Mouse (Mus musculus) v-Abl transformed pro-B cells (cell line): ENCODE data around the gene Arhgap22.

ENCODE experiments used
- in situ Hi-C, 2 experiments: fragments of 400-800 bp; cut with MboI; formaldehyde crosslinking; loops; one replicate each; pipeline ENCODE4 v1.15.1; 2025; ENCODE audit not compliant: unreplicated experiment in 2 of 2

Gene Arhgap22

DNA sequence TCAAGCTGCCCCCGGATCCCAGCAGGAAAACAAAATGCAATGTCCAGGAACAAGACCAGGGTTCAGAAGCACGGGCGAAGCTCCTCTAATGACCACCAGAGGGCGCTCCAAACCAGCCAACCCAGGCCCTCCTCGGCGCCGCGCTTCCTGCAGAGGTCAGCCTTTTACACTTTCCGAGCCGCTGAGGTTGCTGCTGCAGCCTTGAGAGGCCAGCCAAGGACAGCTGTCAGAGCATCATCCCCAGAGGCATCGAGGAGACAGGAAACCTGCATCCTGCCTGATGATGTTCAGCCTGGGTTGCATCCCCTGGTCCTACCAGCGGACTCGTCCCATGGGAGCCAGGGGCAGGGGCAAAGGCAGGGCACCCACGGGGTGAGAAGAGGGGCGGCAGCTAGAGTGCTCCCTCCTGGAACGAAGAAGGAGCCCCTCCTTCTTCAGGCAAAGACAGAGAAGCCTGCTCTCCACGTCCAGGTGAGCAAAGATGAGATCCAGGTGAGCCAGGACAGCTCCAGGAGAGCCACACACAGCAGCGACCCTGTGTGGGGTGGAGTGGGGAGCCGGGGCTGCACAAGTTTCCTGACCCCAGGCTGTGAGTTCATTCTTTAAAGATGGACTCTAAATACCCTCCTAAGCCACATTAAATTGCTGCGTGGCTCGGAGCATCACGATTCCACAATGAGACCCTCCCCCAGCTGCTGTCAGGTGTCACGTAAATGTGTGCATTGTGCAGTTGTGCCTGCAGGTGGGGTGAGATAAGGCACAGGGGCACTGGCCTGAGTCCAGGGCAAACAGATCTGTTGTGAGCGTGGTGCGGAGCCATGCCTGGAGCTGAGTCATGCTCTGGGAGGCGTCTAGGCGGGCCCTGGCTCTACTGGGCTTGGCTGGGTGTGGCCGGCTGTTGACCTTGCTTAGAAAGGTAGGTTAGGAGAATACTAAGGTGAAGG lies at the start of gene Arhgap22:
Gene Arhgap22, plus strand, starts transcription at position 204 of the 944 bp plus-strand sequence.
- in situ Hi-C loops = loop anchor here (5.0 to 25.0 kb wide), 4 partner anchors 88 to 452 kb away; no protein-coding TSS in a partner anchor

DNA sequence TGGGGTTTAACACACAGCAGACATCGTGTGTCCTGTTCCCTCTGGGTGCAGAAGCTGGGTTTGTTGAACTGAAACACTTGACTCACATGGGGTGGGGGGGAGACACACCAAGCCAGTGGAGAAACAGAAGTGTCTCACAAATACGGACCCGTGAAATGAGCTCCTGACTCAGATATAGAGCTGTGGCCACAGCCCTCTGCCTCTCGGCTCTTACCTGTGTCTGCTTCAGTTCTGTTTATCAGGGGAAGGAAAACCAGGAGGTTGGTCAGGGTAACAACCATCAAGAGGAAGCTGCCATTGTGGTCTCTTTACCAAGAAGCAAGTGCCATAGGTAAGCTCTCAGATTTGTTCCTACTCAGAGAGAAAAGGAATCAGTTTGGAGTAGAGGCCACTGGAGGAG lies 45.1 kb upstream of the Arhgap22 start:
- in situ Hi-C loops = loop anchor here in 1 of 2 experiments (10.0 kb wide), 1 partner anchor 1754 kb away; no protein-coding TSS in a partner anchor

DNA sequence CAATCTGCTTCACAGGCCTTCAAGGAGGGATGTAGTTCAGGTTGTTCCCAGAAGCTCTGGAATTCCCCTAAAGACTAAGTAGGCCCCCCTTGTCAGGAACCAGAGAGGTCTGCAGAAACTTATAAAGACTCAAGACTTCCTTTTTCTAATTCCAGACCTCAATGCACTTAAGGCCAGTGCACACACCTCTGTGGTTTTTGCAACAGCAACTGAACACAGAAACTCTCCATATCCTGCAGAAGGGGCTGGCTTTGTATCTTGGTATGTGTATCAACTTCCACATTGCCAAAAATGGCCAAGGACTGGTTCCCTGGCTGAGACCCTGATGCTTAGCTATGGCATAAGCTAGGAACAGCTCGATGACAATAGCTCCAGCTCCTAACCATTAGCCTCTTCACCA lies 41.9 kb upstream of the Arhgap22 start:
- in situ Hi-C loops = no loop called here

DNA sequence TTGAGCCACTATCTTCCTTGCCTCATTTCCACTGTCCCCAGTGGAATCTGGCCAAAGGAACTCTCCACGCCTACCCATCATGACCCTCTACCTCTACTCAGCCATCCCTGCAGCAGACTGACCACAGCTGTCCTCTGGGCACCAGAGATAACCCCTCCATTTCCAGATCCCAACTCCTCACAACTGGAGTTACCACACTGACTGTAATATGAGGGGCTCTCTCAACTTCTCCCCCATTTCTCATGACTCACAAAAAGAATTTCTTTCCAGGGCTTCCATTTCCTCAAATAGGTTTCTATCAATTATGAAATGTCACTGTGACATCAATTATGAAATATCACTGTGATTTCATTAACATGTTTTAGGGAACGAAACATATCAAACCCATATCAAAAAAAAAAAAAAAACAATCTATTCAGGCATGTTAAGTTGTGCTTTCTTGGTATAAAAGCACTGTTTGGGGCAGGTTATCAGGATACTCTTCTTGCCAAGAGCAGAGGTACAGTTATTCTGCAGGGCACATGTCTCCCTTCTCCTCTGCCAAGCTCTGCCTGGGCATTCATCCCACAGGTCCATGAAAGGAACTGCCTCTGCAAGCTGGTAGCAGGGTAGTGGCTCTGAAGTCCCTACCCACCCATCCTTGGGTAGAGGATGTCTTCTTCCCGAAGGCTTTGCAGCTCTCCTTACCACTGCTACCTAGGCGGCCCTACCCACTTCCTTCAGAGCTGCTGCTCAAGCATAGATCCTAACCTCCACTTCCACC lies 38.6 kb upstream of the Arhgap22 start:
- in situ Hi-C loops = loop anchor here in 1 of 2 experiments (25.0 kb wide), 1 partner anchor 1137 kb away; the partner anchor contains the start of genes Glud1 and Shld2

DNA sequence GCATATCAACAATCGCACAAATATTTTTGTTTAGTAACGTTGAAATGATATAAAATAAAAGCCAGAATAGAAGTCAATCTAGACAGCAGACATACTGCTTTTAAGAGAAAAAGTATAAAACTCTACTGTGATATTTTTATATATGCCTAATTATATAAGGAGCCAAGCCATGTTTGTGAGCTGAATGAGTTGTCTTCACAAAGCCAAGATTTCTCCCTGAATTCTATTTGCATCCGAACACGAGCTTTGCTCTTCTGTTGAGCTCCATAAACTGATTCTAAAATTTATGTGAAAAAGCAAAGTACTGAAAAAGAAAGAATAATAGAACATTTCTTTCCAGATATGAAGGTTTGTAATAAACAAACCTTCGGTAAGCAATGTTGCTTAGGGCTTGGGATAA lies 33.7 kb upstream of the Arhgap22 start:
- in situ Hi-C loops = loop anchor here in 1 of 2 experiments (25.0 kb wide), 1 partner anchor 1132 kb away; the partner anchor contains the start of genes Glud1 and Shld2

DNA sequence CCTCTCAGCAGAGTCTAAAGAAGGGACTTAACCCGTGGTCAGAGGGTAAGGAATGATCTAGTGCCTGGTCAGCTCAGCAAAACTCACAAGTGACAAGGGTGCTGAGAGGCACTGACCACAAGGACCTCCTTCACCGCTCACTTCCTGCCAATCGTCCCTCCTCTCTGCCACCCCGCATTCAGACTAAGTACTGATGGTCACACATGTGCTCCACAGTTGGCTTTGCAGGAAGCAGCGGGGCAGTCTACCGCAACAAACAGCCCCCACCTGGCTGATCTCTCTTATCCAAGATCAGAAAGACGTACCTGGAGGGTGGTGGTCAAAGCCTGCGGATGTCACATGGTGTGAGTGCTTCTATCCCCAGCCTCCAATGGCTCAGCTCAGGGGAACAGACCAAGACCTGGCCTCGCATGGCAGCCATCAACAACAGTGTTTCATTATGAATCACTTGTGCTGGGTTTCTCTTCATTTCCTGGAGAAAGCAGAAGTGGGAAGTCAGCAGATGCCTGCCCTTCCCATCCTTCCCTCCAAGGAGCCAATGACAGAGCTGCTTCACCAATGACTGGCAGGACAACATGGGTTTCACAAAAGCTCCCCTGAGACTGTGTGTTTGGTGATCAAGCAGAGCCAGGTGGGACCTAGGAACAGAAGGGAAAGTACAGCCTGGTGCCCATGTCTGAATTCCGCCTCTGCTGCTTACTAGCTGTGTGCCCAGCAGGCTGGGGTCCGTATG lies 28.6 kb upstream of the Arhgap22 start, which contains the start of gene Wdfy4:
Gene Wdfy4, minus strand, starts transcription at position 441 of the 733 bp plus-strand sequence.
- in situ Hi-C loops = loop anchor here in 1 of 2 experiments (25.0 kb wide), 1 partner anchor 1127 kb away; the partner anchor contains the start of genes Glud1 and Shld2

DNA sequence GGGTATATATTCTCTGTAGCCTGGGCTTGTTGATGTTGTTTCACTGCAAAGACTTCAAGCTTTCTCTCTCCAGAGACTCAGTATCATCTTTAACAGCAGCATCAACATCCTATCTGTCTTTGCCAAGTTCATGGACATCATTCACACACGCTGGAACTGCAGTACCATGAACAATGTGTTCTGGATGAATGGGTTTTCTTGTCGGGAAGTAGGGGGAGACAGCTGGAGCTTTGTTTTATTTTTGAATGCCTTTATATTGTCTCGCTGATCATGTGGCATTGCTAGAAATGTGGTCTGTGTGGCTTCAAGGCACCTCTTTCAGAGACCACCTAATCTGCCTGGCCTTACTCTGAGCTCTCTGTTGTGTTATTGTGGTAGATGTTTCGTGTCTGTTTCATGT lies 26.6 kb upstream of the Arhgap22 start:
- in situ Hi-C loops = loop anchor here in 1 of 2 experiments (25.0 kb wide), 1 partner anchor 1125 kb away; the partner anchor contains the start of genes Glud1 and Shld2

DNA sequence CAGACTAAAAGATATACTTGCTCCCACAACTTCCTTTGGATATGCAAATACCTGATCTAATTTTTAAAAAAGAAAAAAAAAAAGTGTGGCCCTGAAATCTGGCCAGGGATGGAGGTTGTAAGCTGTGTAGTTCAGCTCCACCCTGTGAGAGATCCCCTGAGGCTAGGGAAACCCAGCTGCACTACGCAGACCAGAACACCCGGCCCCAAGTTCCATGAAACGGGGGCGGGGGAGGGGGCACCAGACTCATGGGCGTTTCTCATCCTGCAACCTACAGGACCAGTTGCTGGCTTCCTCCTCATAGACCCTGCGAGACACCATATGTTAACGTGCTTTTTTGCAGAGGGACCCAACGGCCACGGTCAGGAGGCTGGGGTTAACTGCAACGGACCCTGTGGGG lies 24.6 kb upstream of the Arhgap22 start:
- in situ Hi-C loops = loop anchor here in 1 of 2 experiments (25.0 kb wide), 1 partner anchor 1123 kb away; the partner anchor contains the start of genes Glud1 and Shld2

DNA sequence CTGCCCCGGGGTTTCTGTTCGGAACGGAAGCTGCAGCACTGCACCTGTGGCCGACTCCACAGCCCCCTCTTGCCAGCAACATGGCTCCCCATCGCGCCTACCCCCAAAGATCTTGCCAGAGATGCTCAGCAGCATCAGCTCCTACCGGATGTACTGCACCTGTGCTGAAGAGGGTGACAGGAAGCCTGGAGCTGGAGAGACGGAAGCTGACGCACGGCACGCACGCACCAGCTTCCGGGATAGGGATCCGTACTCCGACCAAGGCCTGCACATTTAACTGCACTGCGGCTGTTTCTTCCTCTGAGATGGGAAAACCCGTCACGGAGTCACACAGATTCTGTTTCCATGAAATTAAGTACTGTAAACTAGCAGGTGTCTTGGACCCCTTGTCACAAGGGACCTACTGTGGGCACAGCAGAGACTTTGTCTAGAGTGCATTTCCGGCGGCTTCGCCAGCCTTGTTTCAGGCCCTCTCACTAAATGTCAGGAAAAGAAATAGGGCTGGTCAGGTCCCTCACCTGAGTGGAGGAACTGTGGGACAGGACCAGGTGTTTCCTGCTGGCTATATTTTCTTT lies 23.9 kb upstream of the Arhgap22 start:
- in situ Hi-C loops = loop anchor here in 1 of 2 experiments (25.0 kb wide), 1 partner anchor 1122 kb away; the partner anchor contains the start of genes Glud1 and Shld2

DNA sequence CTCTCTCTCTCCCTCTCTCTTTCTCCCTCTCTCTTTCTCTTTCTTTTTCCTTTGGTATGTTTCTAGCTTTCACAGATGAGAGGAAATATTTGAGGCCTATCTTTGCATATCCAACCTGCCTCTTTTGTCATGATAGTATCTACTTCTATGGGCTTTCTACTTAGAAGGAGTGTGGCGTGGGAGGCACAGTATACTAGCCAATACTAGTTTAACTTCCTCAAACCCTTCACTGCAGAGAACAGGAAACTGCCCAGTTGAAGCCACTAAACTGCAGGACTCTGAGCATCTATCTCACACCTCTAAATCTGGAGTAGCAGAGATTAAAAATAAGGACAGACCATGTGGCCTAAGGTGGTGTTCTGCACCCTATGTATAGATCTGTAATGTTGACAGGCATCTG lies 23.2 kb upstream of the Arhgap22 start:
- in situ Hi-C loops = loop anchor here in 1 of 2 experiments (25.0 kb wide), 1 partner anchor 1122 kb away; the partner anchor contains the start of genes Glud1 and Shld2

DNA sequence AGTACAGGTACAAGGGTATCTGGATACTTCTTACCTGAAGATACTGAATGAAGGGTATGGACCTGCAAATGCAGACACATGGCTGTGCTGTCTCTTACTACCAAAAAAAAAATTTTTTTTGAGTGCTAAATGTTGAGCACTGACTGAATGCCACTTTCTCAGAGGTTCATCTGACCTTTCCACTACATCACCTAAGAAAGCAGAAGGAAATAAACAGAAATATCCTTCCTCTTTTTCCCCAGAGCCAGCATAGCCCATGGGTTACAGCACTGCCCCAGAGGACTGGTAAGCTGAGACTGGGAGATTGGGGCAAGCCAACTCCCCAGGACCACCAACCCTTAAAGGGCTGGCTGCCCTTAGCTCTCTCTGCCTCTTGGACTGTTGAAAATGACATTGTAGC lies 20.1 kb upstream of the Arhgap22 start:
- in situ Hi-C loops = loop anchor here in 1 of 2 experiments (25.0 kb wide), 1 partner anchor 1119 kb away; the partner anchor contains the start of genes Glud1 and Shld2

DNA sequence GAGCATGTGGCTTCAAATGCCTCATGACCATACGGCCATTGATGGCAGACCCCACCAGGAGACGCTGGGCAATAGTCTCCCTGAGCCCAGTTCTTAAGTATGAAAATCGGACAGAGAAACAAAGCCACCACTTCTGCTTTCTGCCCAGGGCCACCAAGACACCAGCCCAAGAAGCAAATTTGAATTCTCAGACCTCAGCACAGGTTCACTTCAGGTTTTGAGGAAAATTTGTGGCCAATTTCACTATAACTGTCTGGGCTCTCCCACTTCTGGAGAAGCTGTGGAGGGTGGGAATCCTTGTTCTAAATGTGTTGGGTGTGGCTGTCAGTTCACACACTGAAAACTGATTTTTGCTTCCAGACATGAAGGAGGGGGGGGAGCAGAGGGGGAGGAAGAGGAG lies 19.6 kb upstream of the Arhgap22 start:
- in situ Hi-C loops = loop anchor here in 1 of 2 experiments (25.0 kb wide), 1 partner anchor 1118 kb away; the partner anchor contains the start of genes Glud1 and Shld2

DNA sequence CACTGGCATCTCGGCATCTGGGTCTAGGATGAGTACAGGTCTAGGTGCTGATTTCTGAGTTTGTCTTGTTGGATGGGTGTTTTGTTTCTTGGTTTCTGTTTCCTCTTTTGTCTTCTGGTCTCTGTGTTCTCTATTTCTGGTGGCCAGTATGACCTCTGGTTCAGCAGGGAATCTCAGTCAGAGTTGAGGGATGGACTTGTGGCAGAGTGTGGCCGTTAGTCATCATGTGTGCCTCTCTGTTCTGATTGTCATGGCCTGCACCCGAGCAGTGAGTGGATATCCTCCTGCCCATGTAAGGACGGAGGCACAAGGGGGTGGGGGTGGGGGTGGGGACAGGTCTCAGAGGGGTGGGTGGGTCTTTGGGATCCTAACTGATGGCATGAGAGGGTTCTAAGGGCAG lies 11.7 kb upstream of the Arhgap22 start:
- in situ Hi-C loops = loop anchor here (10.0 to 25.0 kb wide), 3 partner anchors 437 to 667 kb away; no protein-coding TSS in a partner anchor

DNA sequence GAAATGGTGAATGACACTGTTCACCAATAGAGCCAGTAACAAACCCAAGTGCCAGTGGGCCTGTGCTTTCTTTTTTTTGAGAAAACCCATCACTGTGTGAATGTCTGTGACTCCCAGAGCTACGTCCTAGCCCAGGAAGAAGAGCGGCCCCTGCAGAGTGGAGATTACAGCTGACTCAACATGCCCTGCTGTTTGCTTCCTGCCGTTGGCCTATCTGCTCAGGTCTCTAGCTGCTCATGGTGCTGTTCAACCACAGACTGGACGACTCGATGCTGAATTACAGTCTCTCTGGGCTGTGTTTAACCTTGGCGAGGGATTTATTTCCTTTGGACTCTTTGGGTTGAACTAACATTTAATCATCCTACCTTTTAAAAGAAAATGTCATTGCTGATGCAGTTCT lies 10.9 kb upstream of the Arhgap22 start:
- in situ Hi-C loops = loop anchor here (10.0 to 25.0 kb wide), 3 partner anchors 438 to 668 kb away; no protein-coding TSS in a partner anchor

DNA sequence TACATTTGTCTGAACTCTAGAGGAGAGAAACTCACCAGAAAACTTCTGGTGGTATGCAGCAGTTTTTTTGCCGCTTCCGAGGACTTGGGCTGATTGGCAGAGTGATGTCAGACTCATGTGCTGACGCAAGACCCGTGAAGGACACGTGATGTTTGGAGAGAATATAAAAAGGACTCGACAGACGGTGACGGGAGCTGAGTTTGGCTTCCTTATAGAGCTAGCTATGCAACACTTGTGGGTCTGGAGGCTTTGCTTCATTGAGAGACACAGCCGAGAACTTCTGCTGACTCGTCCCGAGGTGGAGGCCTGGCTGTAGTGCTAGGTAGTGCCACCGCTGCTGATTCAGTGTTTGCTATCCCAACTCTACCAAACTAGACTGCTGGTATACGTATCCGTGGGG lies 10.0 kb upstream of the Arhgap22 start:
- in situ Hi-C loops = loop anchor here (10.0 to 25.0 kb wide), 3 partner anchors 439 to 669 kb away; no protein-coding TSS in a partner anchor

DNA sequence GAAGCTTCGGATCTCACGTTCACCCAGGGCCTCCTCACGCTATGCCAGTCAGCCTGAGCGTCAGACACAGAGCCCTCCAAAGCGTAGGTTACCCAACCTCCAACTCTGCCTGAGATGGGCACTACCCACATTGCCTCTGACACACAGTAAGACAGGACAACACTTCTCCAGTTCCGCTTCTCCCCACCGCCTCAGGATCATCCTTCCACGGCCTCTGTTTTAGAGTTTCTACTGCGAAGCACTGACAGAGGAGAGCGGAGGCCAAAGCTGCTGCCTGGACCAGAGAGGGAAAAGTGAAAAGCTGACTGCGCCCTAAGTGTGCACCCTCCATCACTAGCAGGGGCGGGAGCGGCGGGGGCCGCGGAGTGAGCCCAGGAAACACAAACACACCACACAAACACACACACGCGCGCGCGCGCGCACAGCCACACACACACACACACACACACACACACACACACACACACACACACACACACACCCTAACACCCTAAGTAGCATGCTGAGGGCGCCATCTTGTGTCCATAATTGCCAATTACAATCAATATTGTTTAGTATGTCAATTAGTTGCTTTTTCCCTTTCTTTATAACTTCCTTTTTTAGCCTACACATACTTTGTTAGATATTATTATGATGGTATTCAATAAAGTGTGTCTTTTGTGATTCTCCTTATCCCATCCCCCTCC lies 8.4 kb upstream of the Arhgap22 start:
- in situ Hi-C loops = loop anchor here (5.0 to 25.0 kb wide), 4 partner anchors 58 to 671 kb away; no protein-coding TSS in a partner anchor

DNA sequence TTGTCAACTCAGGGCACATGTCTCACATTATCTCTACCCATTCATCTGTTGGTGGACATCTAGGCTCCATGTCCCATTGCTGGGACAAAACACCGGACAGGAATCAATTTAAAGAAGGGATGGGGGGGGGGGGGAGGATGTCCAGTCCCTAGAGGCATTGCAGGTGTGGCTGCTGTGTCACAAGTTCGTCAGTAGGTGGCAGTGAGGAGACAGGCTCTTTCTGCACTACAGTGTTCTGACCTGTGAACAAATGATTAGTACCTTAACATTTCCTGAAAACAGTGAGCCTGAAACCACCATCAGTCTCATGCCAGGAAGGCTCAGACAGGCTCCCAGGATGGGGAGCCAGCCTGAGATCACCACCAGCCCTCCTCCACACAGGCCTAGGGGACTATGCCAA lies 6.8 kb upstream of the Arhgap22 start:
- in situ Hi-C loops = loop anchor here (5.0 to 25.0 kb wide), 4 partner anchors 60 to 672 kb away; no protein-coding TSS in a partner anchor

DNA sequence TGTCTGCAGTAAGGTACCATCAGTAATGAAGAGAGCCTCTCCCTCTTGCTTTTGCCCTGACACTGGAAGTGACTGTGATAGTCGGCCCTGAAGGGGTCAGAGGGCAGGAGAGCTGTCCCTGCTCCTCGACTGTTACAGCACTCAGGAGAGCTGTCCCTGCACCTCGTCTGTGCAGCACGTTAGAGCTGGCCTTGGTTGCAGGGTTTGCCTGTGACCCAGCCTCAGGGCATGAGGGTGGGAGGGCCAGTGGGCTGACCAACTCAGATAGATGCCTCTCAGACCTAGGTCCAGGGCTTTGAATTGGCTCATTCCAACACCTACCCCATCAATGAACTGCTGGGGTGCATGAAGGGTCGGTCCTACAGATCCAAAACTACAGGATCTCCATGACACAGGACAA lies 5.5 kb upstream of the Arhgap22 start:
- in situ Hi-C loops = loop anchor here (5.0 to 25.0 kb wide), 4 partner anchors 61 to 674 kb away; no protein-coding TSS in a partner anchor
